Comparison of ENCODE assay signal across 15 mouse cellular contexts in the genomic region with DNA sequence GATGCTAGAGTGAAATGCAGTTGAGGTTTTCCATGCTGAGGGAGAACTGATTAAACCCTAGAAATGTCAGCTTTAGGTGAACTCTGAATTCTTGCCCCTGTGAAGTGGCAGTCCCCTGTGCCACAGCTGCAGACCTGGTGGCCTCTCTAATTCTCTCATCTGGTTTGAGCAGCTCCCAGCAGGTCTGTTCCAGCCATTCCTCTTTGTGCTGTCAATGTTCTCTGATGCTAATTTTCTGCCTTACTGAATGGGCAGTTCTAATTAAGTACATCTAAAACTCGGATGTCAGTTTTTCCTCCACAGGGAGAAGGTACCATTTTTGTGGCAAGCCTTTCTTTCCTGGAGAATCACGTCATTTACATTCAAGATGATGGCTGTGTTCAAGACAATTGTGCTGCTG.
DNase-seq lines count a peak whose midpoint lies in the region; ATAC-seq lines count a peak whose summit lies in the region.
"Had no signal": no experiment of that assay in that cellular context is flagged by ENCODE, and none has a peak within 500 bp of the region (broad histone marks: within the 10 kb centered on the region; RNA-seq: fewer than 3 reads in every experiment).

No protein-coding gene starts in this region.

- peak; percentile 24 for DNase-seq in embryo, embryonic 11 days
- no peak for DNase-seq in embryo, embryonic 10 days (ENCODE audit: low spot score)
- peak; percentile 56 for DNase-seq in ES-CJ7 (ENCODE audit: low read depth, low spot score)
- peak; percentile 2 for DNase-seq in embryonic facial prominence, embryonic 14.5 days (ENCODE audit: low spot score)
- DNase-seq in midbrain, embryonic 14.5 days = peak; percentile 27
- DNase-seq in limb, embryonic 10.5 days (ENCODE audit: low spot score) = no peak
- DNase-seq in urinary bladder, postnatal 10 days (ENCODE audit: low spot score) = no peak
- DNase-seq in right cerebral cortex, postnatal 4 days = no peak
- DNase-seq: adrenal gland, postnatal 25 days; cerebellum, adult 9-10 months; liver; liver, postnatal 0 days had no signal

- no peak overlapping the region for H3K4me3 ChIP-seq in embryonic facial prominence, embryonic 14.5 days (ENCODE audit: low read depth, low read length)
- H3K4me3 ChIP-seq in midbrain, embryonic 14.5 days (replicated peaks; ENCODE audit: low read depth, low read length) = no peak overlapping the region
- H3K4me3 ChIP-seq in limb, embryonic 10.5 days = no peak overlapping the region
- H3K4me3 ChIP-seq: intestine, embryonic 15.5 days; neural tube, embryonic 13.5 days had no signal

- H3K27ac ChIP-seq in embryonic facial prominence, embryonic 14.5 days (replicated peaks; ENCODE audit: low read depth, low read length) = no peak overlapping the region
- 0 out of 2 replicates have a peak overlapping the region, but pooled peaks have one; percentile 37 for H3K27ac ChIP-seq in midbrain, embryonic 14.5 days (replicated peaks; ENCODE audit: low read depth, low read length)
- no peak overlapping the region for H3K27ac ChIP-seq in limb, embryonic 10.5 days
- H3K27ac ChIP-seq: intestine, embryonic 15.5 days; neural tube, embryonic 13.5 days had no signal

- no peak overlapping the region for H3K4me2 ChIP-seq in embryonic facial prominence, embryonic 14.5 days (ENCODE audit: low read depth, low read length)
- no peak overlapping the region for H3K4me2 ChIP-seq in midbrain, embryonic 14.5 days (ENCODE audit: low read length)
- H3K4me2 ChIP-seq: heart, embryonic 11.5 days; intestine, embryonic 15.5 days; neural tube, embryonic 13.5 days had no signal

- 35% methylated on average over 2 of the region's 2 CpGs for WGBS in embryonic facial prominence, embryonic 14.5 days
- 18% methylated on average over 2 of the region's 2 CpGs for WGBS in midbrain, embryonic 14.5 days
- WGBS in limb, embryonic 10.5 days = 60% methylated on average over 2 of the region's 2 CpGs

- no peak overlapping the region for H3K9ac ChIP-seq in embryonic facial prominence, embryonic 14.5 days (ENCODE audit: low read depth, low read length)
- no peak overlapping the region for H3K9ac ChIP-seq in midbrain, embryonic 14.5 days (replicated peaks; ENCODE audit: low read length)
- H3K9ac ChIP-seq: intestine, embryonic 15.5 days; liver, postnatal 0 days; neural tube, embryonic 13.5 days had no signal

- no peaks in the 10 kb centered on the region for H3K9me3 ChIP-seq in embryonic facial prominence, embryonic 14.5 days (ENCODE audit: control insufficient read depth, low read length)
- no peaks in the 10 kb centered on the region for H3K9me3 ChIP-seq in midbrain, embryonic 14.5 days (ENCODE audit: control insufficient read depth, low read length)
- H3K9me3 ChIP-seq in limb, embryonic 10.5 days (replicated peaks) = no peaks in the 10 kb centered on the region
- H3K9me3 ChIP-seq: intestine, embryonic 15.5 days; neural tube, embryonic 13.5 days had no signal

- H3K36me3 ChIP-seq in embryonic facial prominence, embryonic 14.5 days (ENCODE audit: control insufficient read depth, insufficient read depth, low read length) = no peaks in the 10 kb centered on the region
- no peaks in the 10 kb centered on the region for H3K36me3 ChIP-seq in midbrain, embryonic 14.5 days (ENCODE audit: control insufficient read depth, insufficient read depth, low read length)
- no peaks in the 10 kb centered on the region for H3K36me3 ChIP-seq in limb, embryonic 10.5 days
- H3K36me3 ChIP-seq: intestine, embryonic 15.5 days; neural tube, embryonic 13.5 days had no signal

- H3K4me1 ChIP-seq in embryonic facial prominence, embryonic 14.5 days (ENCODE audit: control insufficient read depth, insufficient read depth, low read length) = no peaks in the 10 kb centered on the region
- 0 out of 2 replicates have a peak, but pooled peaks cover 3% of the 10 kb centered on the region for H3K4me1 ChIP-seq in midbrain, embryonic 14.5 days (ENCODE audit: control insufficient read depth, insufficient read depth, low read length)
- H3K4me1 ChIP-seq in limb, embryonic 10.5 days = no peaks in the 10 kb centered on the region
- H3K4me1 ChIP-seq: intestine, embryonic 15.5 days had no signal

- H3K27me3 ChIP-seq in embryonic facial prominence, embryonic 14.5 days (replicated peaks; ENCODE audit: control insufficient read depth, insufficient read depth, low read length) = no peaks in the 10 kb centered on the region
- no peaks in the 10 kb centered on the region for H3K27me3 ChIP-seq in midbrain, embryonic 14.5 days (ENCODE audit: control insufficient read depth, insufficient read depth, low read length)
- H3K27me3 ChIP-seq in limb, embryonic 10.5 days (ENCODE audit: low read depth, poor library complexity, severe bottlenecking) = no peaks in the 10 kb centered on the region
- H3K27me3 ChIP-seq: intestine, embryonic 15.5 days; neural tube, embryonic 13.5 days had no signal

- peak; percentile 57; the same call in 1 of the 2 replicates for ATAC-seq in embryonic facial prominence, embryonic 14.5 days (ENCODE audit: low read depth)
- ATAC-seq in midbrain, embryonic 14.5 days (ENCODE audit: low FRiP score, low TSS enrichment) = 0 out of 2 replicates have a peak, but pooled peaks have one; percentile 21
- ATAC-seq: intestine, embryonic 15.5 days; liver, postnatal 0 days had no signal

Comparison
In these comparisons a context has a peak if more than half of its experiments do, and no peak if none do; other contexts are left out.
1. DNase-seq: peak in embryo, embryonic 11 days (single experiment), ES-CJ7 (single experiment), embryonic facial prominence, embryonic 14.5 days (single experiment) and midbrain, embryonic 14.5 days (single experiment); none in embryo, embryonic 10 days (single experiment), limb, embryonic 10.5 days (single experiment), urinary bladder, postnatal 10 days (single experiment) and right cerebral cortex, postnatal 4 days (single experiment).